Comparison of ENCODE assay signal across 22 mouse cellular contexts in genomic region chr10:119024425-119024824, GRCm38 (mm10).
DNase-seq lines count a peak whose midpoint lies in the region; ATAC-seq and TF ChIP-seq lines count a peak whose summit lies in the region.
"Had no signal": no experiment of that assay in that cellular context is flagged by ENCODE, and none has a peak within 500 bp of the region (broad histone marks: within the 10 kb centered on the region; RNA-seq: fewer than 3 reads in every experiment).

No protein-coding gene starts in this region.

- DNase-seq in kidney, postnatal 0 days (ENCODE audit: low spot score): peak; percentile 8
- DNase-seq in intestine, embryonic 14.5 days (ENCODE audit: low spot score): peak; percentile 70
- peak; percentile 87 for DNase-seq in large intestine, adult 2 months (ENCODE audit: low read depth, low spot score)
- DNase-seq in stomach, postnatal 0 days (ENCODE audit: low spot score): peak; percentile 75
- DNase-seq in cerebellum, adult 11-12 months: no peak
- DNase-seq in thymus, adult 2 months: no peak
- DNase-seq in liver, postnatal 0 days: no peak
- DNase-seq: adrenal gland, postnatal 10 days; cerebellum, adult 18-20 months; cerebellum, adult 9-11 months; cerebellum, postnatal 36 days; gastrocnemius, postnatal 14 days; heart, adult 2 months; heart, postnatal 14 days had no signal

- ATAC-seq in kidney, postnatal 0 days (replicated peaks; ENCODE audit: low FRiP score, low read depth): no peak
- ATAC-seq in kidney, embryonic 15.5 days (replicated peaks; ENCODE audit: low FRiP score): no peak
- ATAC-seq in intestine, embryonic 14.5 days (replicated peaks; ENCODE audit: low FRiP score, low TSS enrichment, low read depth): peak; percentile 85
- ATAC-seq in stomach, postnatal 0 days (ENCODE audit: low FRiP score, low TSS enrichment): peak; percentile 89
- ATAC-seq in liver, postnatal 0 days: no peak
- ATAC-seq: forebrain, embryonic 16.5 days had no signal

- no peak for TF ChIP-seq EP300 in stomach, postnatal 0 days (optimal IDR thresholded peaks at IDR 0.05)
- no peak for TF ChIP-seq EP300 in liver, postnatal 0 days (IDR thresholded peaks at IDR 0.05; ENCODE audit: low read depth)

- H3K9ac ChIP-seq in kidney, postnatal 0 days (ENCODE audit: low read depth, low read length): no peak overlapping the region
- H3K9ac ChIP-seq in kidney, embryonic 15.5 days: no peak overlapping the region
- H3K9ac ChIP-seq in intestine, embryonic 14.5 days (ENCODE audit: low read length): no peak overlapping the region
- no peak overlapping the region for H3K9ac ChIP-seq in stomach, postnatal 0 days (ENCODE audit: low read length)
- no peak overlapping the region for H3K9ac ChIP-seq in liver, postnatal 0 days (replicated peaks)
- H3K9ac ChIP-seq: embryonic facial prominence, embryonic 13.5 days; forebrain, embryonic 12.5 days; heart, embryonic 15.5 days; hindbrain, embryonic 14.5 days had no signal

- H3K4me2 ChIP-seq in kidney, postnatal 0 days (ENCODE audit: low read length): no peak overlapping the region
- no peak overlapping the region for H3K4me2 ChIP-seq in kidney, embryonic 15.5 days
- H3K4me2 ChIP-seq in intestine, embryonic 14.5 days (ENCODE audit: low read length): no peak overlapping the region
- H3K4me2 ChIP-seq in stomach, postnatal 0 days (replicated peaks; ENCODE audit: low read depth): no peak overlapping the region
- no peak overlapping the region for H3K4me2 ChIP-seq in liver, postnatal 0 days (ENCODE audit: low read depth, low read length)
- H3K4me2 ChIP-seq: embryonic facial prominence, embryonic 13.5 days; forebrain, embryonic 12.5 days; heart, embryonic 11.5 days; heart, embryonic 15.5 days; hindbrain, embryonic 14.5 days had no signal

- H3K4me3 ChIP-seq in kidney, postnatal 0 days (replicated peaks; ENCODE audit: low read depth, low read length): no peak overlapping the region
- no peak overlapping the region for H3K4me3 ChIP-seq in kidney, embryonic 15.5 days (replicated peaks)
- no peak overlapping the region for H3K4me3 ChIP-seq in intestine, embryonic 14.5 days (ENCODE audit: low read depth, low read length)
- no peak overlapping the region for H3K4me3 ChIP-seq in stomach, postnatal 0 days (ENCODE audit: low read depth, low read length)
- H3K4me3 ChIP-seq in thymus, adult 2 months (ENCODE audit: control insufficient read depth, insufficient read depth, low read length): no peak overlapping the region
- H3K4me3 ChIP-seq in liver, postnatal 0 days (ENCODE audit: low read depth, low read length): no peak overlapping the region
- H3K4me3 ChIP-seq: embryonic facial prominence, embryonic 13.5 days; forebrain, embryonic 12.5 days; heart, adult 2 months; heart, embryonic 15.5 days had no signal

- H3K36me3 ChIP-seq in kidney, postnatal 0 days (ENCODE audit: insufficient read depth, low read length): no peaks in the 10 kb centered on the region
- no peaks in the 10 kb centered on the region for H3K36me3 ChIP-seq in kidney, embryonic 15.5 days
- no peaks in the 10 kb centered on the region for H3K36me3 ChIP-seq in intestine, embryonic 14.5 days (ENCODE audit: control insufficient read depth, insufficient read depth, low read length)
- H3K36me3 ChIP-seq in stomach, postnatal 0 days (ENCODE audit: control insufficient read depth, insufficient read depth, low read length): no peaks in the 10 kb centered on the region
- no peaks in the 10 kb centered on the region for H3K36me3 ChIP-seq in thymus, adult 2 months (ENCODE audit: control insufficient read depth, insufficient read depth, low read length)
- no peaks in the 10 kb centered on the region for H3K36me3 ChIP-seq in liver, postnatal 0 days (replicated peaks; ENCODE audit: insufficient read depth, low read length)
- H3K36me3 ChIP-seq: embryonic facial prominence, embryonic 13.5 days; forebrain, embryonic 12.5 days; G1E; heart, embryonic 15.5 days had no signal

- no peaks in the 10 kb centered on the region for H3K4me1 ChIP-seq in kidney, postnatal 0 days (replicated peaks; ENCODE audit: insufficient read depth, low read length)
- peaks cover 6% of the 10 kb centered on the region for H3K4me1 ChIP-seq in kidney, embryonic 15.5 days
- H3K4me1 ChIP-seq in intestine, embryonic 14.5 days (replicated peaks; ENCODE audit: control insufficient read depth, insufficient read depth, low read length): peaks cover 7% of the 10 kb centered on the region; the same call in 1 of the 2 replicates
- H3K4me1 ChIP-seq in stomach, postnatal 0 days (replicated peaks; ENCODE audit: control insufficient read depth, insufficient read depth): no peaks in the 10 kb centered on the region
- H3K4me1 ChIP-seq in thymus, adult 2 months (replicated peaks; ENCODE audit: control insufficient read depth, insufficient read depth, low read length): peaks cover 11% of the 10 kb centered on the region
- no peaks in the 10 kb centered on the region for H3K4me1 ChIP-seq in liver, postnatal 0 days (ENCODE audit: insufficient read depth)
- H3K4me1 ChIP-seq: forebrain, embryonic 12.5 days had no signal

- H3K27me3 ChIP-seq in kidney, postnatal 0 days (ENCODE audit: insufficient read depth, low read length): no peaks in the 10 kb centered on the region
- H3K27me3 ChIP-seq in kidney, embryonic 15.5 days: peaks cover 28% of the 10 kb centered on the region
- no peaks in the 10 kb centered on the region; the same call in 1 of the 2 replicates for H3K27me3 ChIP-seq in intestine, embryonic 14.5 days (replicated peaks; ENCODE audit: control insufficient read depth, insufficient read depth, low read length)
- H3K27me3 ChIP-seq in stomach, postnatal 0 days (ENCODE audit: control insufficient read depth, insufficient read depth, low read length): no peaks in the 10 kb centered on the region
- no peaks in the 10 kb centered on the region for H3K27me3 ChIP-seq in thymus, adult 2 months (ENCODE audit: control insufficient read depth, insufficient read depth, low read length)
- no peaks in the 10 kb centered on the region for H3K27me3 ChIP-seq in liver, postnatal 0 days (ENCODE audit: insufficient read depth, low read length)
- H3K27me3 ChIP-seq: embryonic facial prominence, embryonic 13.5 days; heart, embryonic 15.5 days had no signal

- no peak for TF ChIP-seq POLR2A in thymus, adult 2 months (IDR thresholded peaks at IDR 0.05; ENCODE audit: control insufficient read depth, extremely low read depth, insufficient read depth, low read length, poor library complexity)

- H3K27ac ChIP-seq in kidney, postnatal 0 days: no peak overlapping the region
- H3K27ac ChIP-seq in kidney, embryonic 15.5 days: no peak overlapping the region
- H3K27ac ChIP-seq in intestine, embryonic 14.5 days (ENCODE audit: low read depth): no peak overlapping the region
- no peak overlapping the region for H3K27ac ChIP-seq in stomach, postnatal 0 days (replicated peaks)
- H3K27ac ChIP-seq in thymus, adult 2 months (ENCODE audit: control insufficient read depth, insufficient read depth, low read length): no peak overlapping the region
- H3K27ac ChIP-seq in liver, postnatal 0 days (ENCODE audit: low read depth): no peak overlapping the region
- H3K27ac ChIP-seq: embryonic facial prominence, embryonic 13.5 days; forebrain, embryonic 12.5 days; heart, adult 2 months; heart, embryonic 15.5 days; hindbrain, embryonic 14.5 days had no signal

- H3K9me3 ChIP-seq in kidney, postnatal 0 days (replicated peaks; ENCODE audit: low read length): no peaks in the 10 kb centered on the region
- no peaks in the 10 kb centered on the region for H3K9me3 ChIP-seq in kidney, embryonic 15.5 days (replicated peaks)
- no peaks in the 10 kb centered on the region for H3K9me3 ChIP-seq in intestine, embryonic 14.5 days (ENCODE audit: control insufficient read depth, low read length)
- H3K9me3 ChIP-seq in stomach, postnatal 0 days (ENCODE audit: control insufficient read depth, low read length): no peaks in the 10 kb centered on the region
- no peaks in the 10 kb centered on the region for H3K9me3 ChIP-seq in liver, postnatal 0 days (ENCODE audit: low read length)
- H3K9me3 ChIP-seq: embryonic facial prominence, embryonic 13.5 days; forebrain, embryonic 12.5 days; G1E; heart, embryonic 15.5 days had no signal

- WGBS in kidney, postnatal 0 days: 17% methylated on average over 9 of the region's 9 CpGs
- 21% methylated on average over 9 of the region's 9 CpGs for WGBS in kidney, embryonic 15.5 days
- 35% methylated on average over 9 of the region's 9 CpGs for WGBS in intestine, embryonic 14.5 days
- WGBS in large intestine, adult 2 months: 13% methylated on average over 9 of the region's 9 CpGs
- 30% methylated on average over 9 of the region's 9 CpGs for WGBS in stomach, postnatal 0 days
- WGBS in thymus, adult 2 months: 57% methylated on average over 9 of the region's 9 CpGs
- 44% methylated on average over 9 of the region's 9 CpGs for WGBS in liver, postnatal 0 days (ENCODE audit: insufficient replicate concordance)

- TF ChIP-seq CTCF in kidney, postnatal 0 days (IDR thresholded peaks at IDR 0.05; ENCODE audit: low read depth): no peak
- no peak for TF ChIP-seq CTCF in stomach, postnatal 0 days (IDR thresholded peaks at IDR 0.05; ENCODE audit: low read depth)
- TF ChIP-seq CTCF in thymus, adult 2 months (IDR thresholded peaks at IDR 0.05; ENCODE audit: borderline replicate concordance, control insufficient read depth, extremely low read depth, insufficient read depth, low read length, poor library complexity): no peak
- TF ChIP-seq CTCF in liver, postnatal 0 days (IDR thresholded peaks at IDR 0.05; ENCODE audit: low read depth): no peak

Comparison
In these comparisons a context has a peak if more than half of its experiments do, and no peak if none do; other contexts are left out.
1. ATAC-seq: peak in intestine, embryonic 14.5 days (single experiment) and stomach, postnatal 0 days (single experiment); none in kidney, postnatal 0 days (single experiment), kidney, embryonic 15.5 days (single experiment) and liver, postnatal 0 days (single experiment).
2. DNase-seq: peak in kidney, postnatal 0 days (single experiment), intestine, embryonic 14.5 days (single experiment), large intestine, adult 2 months (single experiment) and stomach, postnatal 0 days (single experiment); none in cerebellum, adult 11-12 months (single experiment), thymus, adult 2 months (single experiment) and liver, postnatal 0 days (single experiment).